Mouse (Mus musculus): ENCODE measurements around the gene Pagr1a.

Pagr1a gene

DNA sequence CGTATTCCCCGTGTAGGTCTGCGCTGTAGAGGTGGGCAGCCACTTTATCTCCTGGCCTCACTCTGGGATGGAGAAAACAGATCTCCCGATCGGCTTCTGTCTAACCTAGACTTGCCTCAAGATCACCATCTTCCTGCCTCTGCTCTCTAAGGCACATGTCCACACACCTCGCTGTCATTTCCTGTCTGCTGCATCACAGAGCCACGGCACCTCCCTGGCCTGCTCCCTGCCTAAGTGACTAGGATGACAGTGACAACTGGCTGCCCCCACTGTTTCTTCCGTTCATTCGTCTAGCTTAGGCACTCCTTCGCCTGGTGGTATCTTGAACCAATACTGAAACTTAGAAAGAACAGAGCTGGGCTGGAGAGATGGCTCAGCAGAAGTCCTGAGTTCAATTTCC, 17.6 kb downstream of the Pagr1a start:
- no peak for DNase-seq

DNA sequence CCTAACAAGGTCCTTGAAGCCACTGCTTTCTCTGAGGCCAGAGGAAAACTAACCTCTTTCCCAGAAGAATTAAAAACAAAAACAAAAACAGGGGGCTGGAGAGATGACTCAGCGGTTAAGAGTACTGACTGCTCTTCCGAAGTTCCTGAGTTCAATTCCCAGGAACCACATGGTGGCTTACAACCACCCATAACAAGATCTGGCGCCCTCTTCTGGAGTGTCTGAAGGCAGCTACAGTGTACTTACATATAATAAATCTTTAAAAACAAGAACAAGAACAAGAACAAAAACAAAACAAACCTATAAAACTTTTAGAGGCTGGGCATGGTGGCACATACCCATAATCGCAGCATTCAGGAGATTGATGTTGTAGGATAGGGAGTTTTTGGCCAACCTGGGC, 20.7 kb downstream of the Pagr1a start:
- DNase-seq = no peak

DNA sequence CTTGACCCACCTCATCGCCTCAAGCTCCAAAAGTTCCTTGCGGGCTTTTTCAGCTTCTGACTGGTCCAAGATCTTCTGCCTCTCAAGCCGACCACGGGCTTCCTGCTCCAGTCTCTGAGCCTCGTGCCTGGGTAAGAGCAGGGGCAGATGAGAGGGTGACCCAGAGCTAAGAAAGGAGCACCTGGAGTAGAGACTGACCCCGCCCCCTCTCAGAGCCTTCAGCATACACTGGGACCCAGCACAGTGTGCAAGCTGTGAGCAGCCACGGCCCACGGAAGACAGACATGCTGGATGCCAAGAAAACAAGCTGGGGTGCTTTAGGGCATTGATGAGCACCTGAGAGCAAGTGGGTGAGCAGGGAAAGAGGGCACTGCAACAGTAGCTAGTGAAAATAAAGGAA, 28.3 kb downstream of the Pagr1a start:
- no peak for DNase-seq

DNA sequence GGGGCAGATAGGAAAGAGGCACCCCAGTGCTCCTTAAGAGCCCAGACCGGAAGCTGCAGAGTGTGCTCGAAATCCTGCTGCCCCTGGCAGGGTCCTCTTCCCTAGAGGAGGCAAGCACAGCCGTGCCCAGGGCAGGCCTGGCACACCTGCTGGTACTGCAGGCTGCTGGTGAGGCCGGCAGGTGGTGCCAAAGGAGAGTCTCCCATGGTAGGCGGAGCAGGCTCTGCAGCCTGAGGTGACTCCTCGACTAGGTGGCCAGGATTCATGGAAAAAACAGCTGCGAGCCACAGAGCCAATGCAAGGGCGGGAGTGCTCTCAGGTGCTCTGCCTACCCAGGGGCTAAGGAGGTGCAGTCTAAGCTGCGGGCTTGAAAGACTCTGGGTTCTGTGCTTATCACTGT, 30.8 kb downstream of the Pagr1a start:
- peak; percentile 87 for DNase-seq

DNA sequence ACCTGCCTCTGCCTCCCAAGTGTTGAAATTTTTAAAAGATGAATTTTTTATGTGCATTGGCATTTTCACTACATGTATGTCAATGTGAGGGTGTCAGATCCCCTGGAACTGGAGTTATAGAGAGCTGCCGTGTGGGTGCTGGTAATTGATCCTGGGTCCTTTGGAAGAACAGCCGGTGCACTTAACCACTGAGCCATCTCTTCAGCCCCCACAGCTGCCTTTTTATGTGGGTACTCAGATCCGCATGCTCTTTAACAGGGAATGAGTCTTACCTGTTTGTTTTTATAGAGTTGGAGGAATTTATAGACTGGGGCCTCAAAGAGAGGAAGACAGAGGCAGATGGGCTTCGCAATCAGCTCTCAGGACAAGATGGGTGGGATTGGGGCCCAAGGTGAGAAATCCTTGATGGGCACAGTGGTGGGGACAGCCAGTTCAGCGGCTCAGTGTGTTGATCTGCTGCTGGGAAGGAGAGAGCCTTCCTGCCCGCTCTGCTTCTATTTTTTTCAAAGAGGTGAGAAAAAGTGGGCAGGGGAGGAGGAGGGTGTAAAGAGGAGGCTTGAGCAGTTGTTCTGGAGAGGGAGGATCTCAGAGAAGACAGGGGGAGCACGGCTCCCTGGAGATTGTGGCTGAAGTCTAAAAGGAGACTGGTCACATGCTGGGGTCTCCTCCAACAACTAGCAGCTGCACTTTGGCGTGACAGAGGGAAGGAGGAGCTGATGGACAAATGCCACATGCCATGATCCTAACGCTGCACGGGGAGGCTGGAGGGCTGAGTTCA, 32.3 kb downstream of the Pagr1a start:
- DNase-seq = no peak

DNA sequence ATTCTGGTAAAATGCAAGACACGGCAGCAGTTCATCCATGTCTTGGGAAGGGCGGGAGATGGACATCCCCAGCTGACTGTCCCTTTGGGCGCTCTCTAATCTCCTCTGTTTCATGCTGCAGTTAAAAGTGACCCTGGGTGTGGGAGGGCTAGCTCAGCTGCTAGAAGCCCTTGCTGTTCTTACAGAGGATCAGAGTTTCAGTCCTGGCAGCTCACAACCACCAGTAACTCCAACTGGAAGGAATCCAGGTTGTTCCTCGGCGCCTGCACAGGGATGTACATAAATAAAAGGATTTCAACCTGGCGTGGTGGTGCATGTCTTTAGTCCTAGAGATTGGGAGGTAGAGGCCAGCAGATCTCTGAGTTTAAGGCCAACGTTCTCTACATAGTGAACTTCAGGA, 34.0 kb downstream of the Pagr1a start:
- no peak for DNase-seq

DNA sequence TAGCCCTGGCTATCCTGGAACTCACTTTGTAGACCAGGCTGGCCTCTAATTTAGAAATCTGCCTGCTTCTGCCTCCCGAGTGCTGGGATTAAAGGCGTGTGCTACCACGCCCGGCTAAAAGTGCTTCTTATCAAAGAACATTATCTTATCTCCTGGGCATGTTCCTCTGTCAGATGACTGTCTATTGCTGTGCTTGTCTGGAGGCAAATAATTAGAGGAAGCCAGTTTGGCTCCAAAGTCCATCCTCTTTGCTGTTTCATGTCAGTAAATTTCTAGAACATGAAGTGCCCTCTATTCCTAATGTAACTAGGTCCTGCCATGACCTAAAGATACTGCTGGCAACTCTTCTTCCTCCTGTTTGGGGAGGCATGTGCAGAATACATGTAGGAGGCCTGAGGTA, 35.1 kb downstream of the Pagr1a start:
- DNase-seq = no peak

DNA sequence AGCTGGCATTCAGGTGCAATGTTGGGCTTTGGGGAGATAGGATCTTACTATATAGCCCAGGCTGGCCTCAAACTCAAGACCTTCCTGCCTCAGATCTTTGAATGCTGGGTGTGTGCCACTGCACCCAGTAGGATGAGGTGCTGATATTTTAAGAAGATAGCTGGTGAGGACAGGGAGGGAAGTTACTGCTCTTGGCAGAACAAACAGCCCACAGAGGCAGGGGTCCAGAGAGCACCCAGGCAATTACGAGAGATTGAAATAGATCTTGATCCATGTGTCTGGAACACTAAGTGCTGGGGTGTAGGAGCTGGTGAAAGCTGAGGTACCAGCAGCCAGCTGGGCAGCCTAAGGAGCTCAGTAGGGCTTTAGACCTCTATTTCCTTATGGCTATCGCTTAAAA, 35.6 kb downstream of the Pagr1a start:
- no peak for DNase-seq

DNA sequence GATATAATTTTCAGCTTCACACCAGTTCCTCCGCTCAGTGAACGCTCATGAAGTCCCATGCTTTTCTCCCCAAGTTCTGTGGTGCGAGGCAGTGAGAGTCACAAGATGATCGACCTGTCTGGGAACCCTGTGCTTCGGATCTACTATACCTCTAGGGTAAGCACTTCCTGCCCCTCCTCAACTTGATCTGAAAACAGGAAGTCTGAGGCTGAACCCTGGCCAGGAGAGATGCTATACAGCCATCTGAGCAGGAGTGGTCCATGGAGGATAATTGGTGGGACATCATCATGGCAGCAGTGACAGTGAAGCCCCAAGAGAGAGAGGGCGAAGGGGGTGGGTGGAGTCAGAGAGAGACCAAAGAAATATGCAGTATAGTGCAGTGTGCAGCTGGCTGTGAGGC, 38.3 kb downstream of the Pagr1a start:
- DNase-seq = no peak

DNA sequence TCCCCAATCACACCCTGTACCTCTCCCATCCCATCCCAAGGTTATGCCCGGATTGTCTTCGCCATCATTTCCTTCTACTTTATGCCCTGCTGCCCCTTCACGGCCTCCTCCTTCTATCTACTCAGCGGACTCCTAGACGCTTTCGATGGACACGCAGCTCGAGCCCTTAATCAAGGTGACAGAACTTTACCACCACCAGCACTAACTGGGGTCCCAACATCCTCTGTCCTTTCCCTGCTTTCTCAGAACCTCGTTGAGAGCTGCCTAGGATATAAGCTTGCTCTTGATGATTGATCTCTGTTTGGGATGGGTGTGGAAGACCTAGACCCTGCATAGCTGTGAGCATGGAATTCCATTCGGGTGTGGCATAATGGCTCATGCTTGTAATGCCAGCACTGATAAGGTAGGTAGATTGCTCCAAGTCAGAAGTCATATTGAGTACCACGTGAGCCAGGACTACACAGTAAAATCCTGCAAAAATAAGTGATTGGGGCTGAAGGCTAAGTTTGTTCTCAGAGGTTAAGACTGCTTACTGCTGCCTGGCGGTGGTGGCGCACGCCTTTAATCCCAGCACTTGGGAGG, 40.2 kb downstream of the Pagr1a start:
- no peak for DNase-seq

DNA sequence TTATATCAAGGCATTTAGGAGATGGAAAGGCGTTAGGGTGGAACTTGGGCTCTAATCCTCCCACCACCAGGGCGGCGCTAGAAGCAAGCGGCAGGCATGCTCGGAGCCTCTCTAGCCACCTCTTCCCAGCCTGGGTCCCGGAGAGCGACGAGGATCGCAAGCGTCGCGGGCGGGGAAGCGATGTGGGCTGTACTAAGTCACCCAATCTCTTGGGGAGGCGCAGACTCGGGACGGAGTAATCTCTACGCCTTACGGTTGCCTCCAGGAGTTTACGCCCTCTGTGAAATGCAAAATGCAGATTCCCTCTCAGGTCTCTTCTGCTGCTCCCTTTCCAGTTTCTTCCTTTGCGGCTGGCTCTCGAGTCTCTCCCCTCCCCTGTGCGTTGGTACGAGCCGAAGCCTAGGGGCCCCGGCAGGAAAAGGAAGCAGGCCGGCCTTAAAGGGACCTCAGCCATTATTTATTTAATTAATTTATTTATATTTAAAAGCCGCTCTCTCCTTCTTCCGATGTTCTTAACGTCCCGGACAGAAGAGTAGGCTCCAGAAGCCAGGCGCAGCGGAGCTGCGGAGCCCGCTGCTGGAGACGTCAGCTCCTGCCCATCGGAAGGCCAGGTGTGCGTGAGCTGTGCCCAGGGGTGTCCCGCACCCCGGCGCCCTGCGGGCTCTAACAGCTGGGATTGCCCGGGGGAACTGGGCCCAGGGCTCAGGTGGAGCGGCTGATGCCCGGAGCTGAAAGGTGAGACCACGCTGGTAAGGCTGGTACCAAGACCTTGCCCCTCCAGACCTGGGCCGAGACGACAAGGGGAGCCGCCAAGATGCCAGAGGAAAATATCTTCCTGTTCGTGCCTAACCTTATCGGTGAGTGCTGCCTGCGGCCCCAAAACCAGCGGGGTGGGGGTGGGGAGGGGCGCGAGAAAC, 40.9 kb downstream of the Pagr1a start, which contains the start of gene Cdiptos:
Gene Cdiptos (minus strand): TSS at position 149 of the 917 bp plus-strand sequence.
- peak; percentile 94 for DNase-seq

DNA sequence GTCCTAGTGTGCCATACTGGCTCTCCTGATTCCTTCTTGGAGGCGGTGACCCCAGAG, 41.4 kb downstream of the Pagr1a start, which contains the start of gene Cdipt:
Gene Cdipt (plus strand): TSS at position 22 of the 57 bp plus-strand sequence.
- no peak for DNase-seq

DNA sequence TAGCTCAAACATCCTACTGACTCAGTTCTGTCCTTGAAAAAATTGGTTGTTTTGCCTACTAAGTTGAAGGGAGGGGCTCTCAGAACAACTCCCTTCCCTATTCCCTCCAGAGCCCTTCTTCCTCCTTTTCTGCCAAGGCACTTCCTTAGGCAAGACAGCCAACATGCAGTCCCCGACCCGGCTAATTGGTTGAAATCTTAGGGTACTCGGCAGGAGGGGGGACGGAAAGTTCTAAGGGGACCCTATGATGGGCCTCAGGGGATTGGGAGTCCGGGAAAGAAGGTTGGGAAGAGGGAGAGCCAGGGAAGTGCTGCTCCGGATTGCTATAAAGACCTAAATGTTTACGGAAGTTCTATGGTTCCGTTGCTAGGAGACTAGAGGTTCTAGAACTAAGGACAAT, 41.7 kb downstream of the Pagr1a start:
- no peak for DNase-seq

DNA sequence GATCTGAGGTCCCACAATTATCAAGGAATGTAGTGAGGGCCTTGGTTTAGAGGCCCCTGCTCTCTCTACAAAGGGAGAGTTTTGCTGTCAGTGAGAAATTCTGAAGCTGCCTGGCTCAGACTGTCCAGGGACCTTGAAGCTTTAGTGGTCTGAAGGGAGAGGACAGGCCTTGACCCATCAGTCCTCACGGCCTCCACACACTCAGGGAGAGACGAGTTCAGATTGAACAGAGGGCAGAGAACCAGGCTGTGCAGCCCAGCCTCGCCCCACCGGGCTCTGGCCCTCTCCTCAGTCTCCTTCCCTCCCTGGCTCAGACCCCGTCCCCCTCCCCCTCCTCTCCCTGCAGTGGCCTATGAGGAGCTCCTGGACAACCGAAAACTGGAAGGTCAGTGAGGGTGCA, 49.8 kb downstream of the Pagr1a start:
- DNase-seq = no peak

DNA sequence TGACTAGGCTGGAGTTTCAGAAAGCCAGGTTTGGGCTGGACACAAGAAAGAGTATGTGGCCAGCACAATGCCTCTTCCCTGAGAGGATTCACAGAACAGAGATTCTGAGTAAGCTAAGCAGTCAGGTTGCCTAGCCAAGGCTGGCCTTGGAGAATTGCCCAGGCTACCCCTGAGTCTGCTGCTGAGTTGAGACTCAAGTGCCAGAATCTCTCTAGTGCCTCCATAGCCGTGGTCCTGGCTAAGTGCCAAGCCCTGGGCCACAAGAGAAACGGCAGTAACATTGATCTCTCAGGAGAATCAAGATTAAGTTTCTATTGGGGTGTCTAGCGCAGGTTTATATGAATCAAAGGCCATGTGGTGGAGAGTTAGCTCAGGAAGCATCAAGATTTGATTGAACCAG, 51.6 kb downstream of the Pagr1a start:
- peak; percentile 76 for DNase-seq
